Mouse (Mus musculus) R1 (cell line): ENCODE data around the gene Macf1.
"Not testable (repeated sequence)": the region's sequence is repeated elsewhere in the genome, so short reads cannot be mapped to it uniquely, and the experiment has no call there.

ENCODE experiments used
- DNase-seq: peaks from one replicate; pipeline ENCODE4 v3.0.0-alpha.2; 2018; ENCODE audit warnings: low read depth, low spot score

The Macf1 gene

GRCm38 (mm10) chr4:123635428-123635827 is 48.7 kb downstream of the Macf1 start:
- DNase-seq, result peak; percentile 94

DNA sequence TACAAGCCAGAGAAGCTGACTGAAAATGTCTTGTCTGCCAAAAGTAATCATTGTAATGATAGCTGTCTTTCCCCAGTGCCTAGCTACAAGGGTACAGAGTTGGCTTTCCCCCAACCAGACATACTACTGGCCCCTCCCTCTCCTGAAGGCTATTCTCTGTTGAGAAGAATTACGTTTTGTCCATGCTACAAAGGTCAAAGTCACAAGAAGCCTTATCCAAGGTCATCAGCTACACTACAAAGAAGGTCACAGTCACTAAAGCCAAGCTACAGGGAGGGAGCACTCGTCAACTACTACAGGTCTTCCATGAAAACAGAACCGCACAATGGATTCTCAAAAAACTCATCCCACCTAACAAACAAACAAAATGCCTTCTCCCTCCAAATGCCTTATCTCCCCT is 49.7 kb downstream of the Macf1 start:
- peak; percentile 67 for DNase-seq

DNA sequence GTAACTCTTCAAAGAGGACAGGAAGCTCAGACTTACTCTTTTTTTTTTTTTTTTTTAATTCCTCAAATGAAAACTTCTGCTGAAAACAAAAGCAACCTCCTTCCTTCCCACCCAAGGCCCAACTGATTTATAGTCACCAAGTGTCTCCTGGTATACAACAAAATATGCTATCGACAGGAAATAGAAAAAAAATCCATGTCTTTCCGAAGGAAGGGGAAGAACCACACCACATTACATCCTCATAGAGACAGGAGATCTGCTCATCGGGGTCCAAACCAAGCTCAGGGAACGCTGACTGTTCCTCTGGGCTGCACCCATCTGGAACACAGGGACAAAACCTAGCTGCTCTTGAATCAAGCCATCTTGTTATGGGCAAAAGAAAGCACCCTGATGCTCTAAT is 50.3 kb downstream of the Macf1 start:
- DNase-seq, result no peak

DNA sequence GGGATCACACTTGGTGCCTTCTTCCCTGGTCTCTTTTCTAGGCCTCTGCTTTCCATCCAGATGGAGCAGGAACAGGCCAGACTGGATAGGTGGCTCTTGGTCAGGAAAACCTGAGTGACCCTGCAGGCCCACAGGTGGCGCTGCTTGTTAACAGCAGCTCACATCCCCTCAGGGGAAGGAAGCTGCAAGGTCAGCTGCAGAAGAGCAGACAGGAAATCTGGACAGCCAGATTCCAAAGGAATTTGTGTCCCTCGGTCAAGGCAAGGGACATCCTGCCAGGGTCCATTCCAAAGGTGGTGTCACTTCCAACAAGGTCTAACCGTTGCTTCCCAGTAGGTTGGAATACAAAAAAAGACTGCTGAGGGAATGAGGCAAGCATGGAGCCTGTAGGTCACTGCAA is 50.8 kb downstream of the Macf1 start:
- peak; percentile 89 for DNase-seq

DNA sequence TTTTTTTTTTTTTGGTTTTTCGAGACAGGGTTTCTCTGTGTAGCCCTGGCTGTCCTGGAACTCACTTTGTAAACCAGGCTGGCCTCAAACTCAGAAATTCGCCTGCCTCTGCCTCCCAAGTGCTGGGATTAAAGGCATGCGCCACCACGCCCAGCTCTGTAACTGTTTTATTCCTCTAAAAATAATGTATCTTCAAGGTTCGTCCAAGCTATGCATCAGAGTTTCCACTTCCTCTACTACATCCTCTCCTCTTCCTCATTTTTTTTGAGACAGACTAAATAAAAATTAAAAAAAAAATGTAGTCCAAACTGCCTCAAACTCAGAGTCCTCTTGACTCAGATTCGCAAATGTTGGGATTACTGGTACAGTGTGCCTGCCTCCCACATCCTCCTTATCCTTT is 52.0 kb downstream of the Macf1 start:
- DNase-seq, result not testable (repeated sequence)

DNA sequence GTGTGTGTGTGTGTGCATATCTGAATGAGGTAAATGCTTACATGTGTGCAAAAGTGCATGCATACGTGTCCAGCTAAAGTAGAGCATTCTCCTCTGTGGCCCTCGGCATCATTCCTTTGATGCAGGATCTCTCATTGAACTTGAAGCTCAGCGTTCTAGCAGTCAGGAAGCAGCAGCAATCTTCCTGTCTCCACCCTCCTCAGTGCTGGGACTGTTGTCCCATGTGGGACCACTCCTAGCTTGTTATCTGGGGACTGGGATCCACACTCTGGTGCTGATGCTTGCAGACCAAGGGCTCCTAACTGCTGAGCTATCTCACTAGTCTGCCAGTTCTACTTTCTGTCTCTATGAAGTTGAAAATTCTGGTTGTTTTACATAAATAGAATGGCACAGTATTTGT is 52.5 kb downstream of the Macf1 start:
- DNase-seq, result peak; percentile 67

GRCm38 (mm10) chr4:123627683-123628082 is 56.5 kb downstream of the Macf1 start:
- DNase-seq, result peak; percentile 80

- peak; percentile 95 for DNase-seq
Observed at GRCm38 (mm10) chr4:123625332-123626072, 58.7 kb downstream of the Macf1 start.

- peak; percentile 99 for DNase-seq
Observed at GRCm38 (mm10) chr4:123624438-123624837, 59.7 kb downstream of the Macf1 start.

DNA sequence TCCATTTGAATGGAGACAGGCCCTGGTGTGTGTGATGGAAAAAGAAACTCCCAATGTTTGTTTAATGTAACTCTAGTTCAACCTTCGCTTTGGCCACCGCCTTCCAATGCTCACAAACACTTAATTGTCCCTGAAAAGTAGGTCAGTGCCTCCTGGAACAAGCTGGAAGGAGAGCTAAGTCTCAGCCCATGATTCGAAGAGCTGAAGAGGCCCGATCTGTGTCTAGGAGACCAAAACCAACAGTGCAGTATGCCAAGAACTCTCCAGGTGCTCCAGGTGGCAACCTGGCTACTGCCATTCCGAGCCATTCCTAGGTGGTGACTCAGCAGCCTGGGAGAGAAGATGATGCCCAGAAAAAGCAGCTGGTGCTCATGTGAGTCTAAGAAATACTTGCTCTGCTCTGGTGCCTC is 60.4 kb downstream of the Macf1 start:
- peak; percentile 77 for DNase-seq

DNA sequence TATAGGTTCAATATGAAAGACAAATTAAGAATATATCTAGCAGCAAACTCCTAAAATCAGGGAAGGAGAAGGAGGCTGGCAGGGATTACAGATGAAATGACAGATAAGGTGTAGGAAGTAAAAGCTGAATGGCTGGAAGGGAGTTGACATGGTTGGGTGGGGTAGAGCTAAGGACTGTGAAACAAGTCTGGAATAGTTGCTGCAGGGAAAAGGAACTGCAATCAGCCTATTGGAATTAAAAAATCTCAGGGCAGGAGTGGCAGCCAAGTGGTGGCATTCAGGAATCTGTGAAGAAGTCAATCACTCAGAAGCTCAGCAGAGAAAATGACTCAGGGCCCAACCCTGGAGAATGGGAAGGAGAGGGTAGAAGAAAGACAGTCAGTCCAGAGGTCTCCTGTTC is 62.4 kb downstream of the Macf1 start:
- DNase-seq, result no peak

DNA sequence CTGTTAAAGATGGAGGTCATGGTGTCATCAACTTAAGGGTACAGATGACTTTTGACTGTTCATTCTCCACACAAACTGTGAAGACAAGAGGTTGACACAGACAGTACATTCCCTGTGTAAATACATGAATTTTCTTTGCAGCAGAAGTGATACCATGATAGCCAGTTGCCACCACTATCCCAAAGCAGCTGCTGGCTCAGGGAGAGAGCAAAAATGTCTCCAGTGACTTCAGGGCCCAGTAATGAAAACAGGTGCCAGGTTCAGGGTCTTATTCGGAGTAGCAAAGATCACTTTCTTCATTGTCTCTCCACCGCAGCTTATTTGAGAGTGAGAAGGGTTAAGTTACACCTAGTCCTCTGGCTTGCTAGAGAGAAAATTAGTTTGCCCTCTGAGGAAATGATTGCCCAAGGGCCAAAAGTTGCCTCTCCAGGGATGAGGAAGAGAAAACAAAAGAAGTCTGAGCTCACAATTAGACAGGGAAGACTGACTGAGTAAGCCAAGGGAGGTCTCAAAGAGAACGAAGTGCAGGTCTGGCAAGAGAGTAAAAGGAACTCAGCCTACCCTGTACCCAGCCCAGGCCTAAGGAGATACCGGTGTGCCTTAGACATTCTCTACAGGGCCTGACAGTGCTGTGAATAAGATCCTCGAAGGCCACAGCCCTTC is 66.3 kb downstream of the Macf1 start:
- peak; percentile 35 for DNase-seq

GRCm38 (mm10) chr4:123616971-123617370 is 67.2 kb downstream of the Macf1 start:
- peak; percentile 65 for DNase-seq

DNA sequence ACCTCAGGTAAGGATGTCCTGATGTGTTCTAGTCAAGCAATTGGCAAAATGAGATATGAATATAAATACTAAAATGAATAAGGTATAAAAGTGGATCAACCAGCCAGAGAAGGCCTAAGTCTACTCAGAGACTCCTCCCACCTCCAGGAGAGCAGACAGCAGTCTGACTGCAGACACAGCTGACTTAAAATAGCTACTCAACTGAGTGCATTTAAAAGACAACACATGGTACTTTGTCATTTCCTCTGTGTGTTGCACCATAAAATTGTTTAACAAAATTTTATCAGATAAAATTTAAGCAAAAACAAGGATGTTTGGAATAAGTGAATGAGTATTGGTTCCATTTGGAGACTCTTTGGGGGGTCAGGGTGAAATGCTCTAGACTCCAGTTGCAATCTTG is 67.7 kb downstream of the Macf1 start:
- no peak for DNase-seq

DNA sequence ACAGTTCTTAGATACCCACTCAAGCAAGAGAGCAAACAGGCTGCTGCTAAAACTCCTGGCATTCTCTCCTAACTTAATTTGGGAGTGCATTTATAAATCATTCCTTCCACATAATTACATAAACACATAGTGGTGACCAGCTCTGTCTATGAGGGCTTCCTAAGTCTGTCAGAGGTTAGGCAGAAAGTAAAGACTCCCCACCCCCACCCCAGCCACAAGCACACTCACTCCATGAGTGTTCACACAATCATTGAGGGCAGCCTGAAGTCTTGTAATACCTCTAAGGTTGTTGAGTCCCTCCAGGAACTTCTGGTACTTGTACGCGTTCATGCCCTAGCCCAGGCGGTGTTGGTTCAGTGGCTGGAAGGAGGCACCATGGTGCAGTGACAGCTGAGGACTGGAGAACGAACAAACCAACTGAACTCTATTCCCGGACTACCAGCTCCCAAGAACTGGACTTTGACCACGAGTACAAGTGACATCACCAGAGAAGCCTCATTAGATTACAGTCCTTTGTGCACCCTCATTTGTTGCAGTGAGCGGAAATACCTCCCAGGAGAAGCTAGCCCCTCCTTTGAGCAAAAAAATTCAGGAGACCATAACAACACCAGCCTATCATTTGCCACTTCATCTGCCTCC is 70.7 kb downstream of the Macf1 start:
- peak; percentile 77 for DNase-seq

DNA sequence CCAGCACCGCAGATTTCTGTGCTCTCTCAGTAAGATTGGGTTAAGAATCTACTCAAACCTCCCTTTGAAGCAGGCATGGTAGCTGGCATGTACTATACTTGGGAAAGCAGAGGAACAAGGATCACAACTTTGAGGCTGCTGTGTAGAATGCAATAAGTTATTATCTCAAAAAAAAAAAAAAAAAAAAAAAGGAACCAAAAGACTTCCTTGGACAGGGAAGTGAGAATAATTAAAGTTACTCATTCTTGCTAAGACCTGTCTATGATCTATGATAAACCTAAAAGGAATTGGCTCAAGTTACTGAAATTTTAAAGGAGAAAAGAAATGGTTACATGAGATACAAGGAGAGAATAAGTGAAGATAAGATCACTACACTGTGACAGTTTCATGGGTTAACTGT is 72.2 kb downstream of the Macf1 start:
- DNase-seq, result no peak

GRCm38 (mm10) chr4:123611241-123611640 is 72.9 kb downstream of the Macf1 start:
- no peak for DNase-seq

GRCm38 (mm10) chr4:123607174-123607573 is 77.0 kb downstream of the Macf1 start:
- DNase-seq, result peak; percentile 85

GRCm38 (mm10) chr4:123605948-123606347 is 78.2 kb downstream of the Macf1 start:
- DNase-seq, result no peak

DNA sequence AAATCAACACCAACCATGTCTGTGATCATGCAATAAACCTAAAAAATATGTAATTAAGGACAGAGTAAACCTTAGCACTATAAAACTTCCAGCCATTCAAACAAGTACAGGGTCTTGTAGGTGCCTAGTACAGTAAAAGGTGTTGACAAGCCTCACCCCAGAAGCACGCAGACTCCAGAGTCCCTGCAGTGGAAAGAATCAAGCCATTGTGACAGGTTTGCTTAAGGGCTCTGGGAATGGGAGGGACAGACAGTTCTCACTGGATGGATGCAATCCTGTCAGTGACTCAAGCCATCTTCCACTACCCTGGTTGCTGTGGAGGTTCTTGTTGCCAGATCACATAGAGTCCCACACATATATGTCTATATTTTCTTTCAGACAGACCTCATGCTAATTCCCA is 78.9 kb downstream of the Macf1 start:
- no peak for DNase-seq

DNA sequence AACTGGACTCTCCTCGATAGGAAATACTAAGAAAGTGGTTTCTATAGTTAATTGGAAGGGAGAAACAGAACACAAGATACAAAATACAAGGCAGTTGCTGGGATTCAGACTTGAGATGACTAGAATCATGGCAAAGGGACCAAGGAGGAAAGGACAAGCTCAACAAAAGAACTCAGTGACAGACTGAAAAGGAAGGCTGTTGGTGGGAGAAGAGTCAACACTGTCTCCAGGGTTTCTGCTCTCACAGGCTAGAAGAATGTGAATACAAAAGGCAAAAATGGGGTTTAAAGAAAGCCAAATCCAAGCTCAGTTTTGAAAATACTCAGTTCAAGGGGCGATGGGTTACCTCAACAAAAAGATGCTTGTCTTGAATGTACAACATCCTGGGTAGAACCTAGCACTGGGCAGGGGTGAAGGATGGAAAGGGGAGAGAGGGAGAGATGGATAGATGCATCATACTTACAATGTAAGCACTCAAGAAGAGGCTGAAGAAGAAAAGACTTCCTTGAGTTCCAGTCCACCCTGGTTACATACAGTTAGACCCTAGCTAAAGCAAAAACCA is 81.4 kb downstream of the Macf1 start:
- DNase-seq, result no peak

DNA sequence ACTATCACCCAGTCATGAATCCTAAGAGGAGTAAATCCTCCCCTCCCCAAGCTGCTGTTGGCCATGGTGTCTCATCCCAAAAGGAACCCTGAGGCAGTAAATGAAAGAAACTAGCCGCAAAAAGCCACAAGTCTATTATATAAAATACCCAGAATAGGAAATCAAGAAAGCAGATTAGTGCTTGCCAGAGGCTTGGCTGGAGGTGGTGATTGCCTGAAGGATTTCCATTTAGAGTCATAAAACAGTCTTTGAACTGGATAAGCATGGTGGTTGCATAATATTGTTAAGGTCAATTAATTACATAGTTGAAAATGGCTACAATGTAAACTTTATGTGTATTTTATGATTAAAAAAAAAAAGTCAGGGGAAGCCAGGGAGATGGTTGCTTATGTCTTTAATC is 83.1 kb downstream of the Macf1 start:
- no peak for DNase-seq
